Mouse (Mus musculus) neural tube, embryonic 14.5 days (tissue): ENCODE results near the gene Scgb1c1. TPM values are rescaled to one million over a fixed set of nuclear protein-coding genes. Genes with fewer than 3 reads are reported as not detected.

Source experiments
- ATAC-seq: fragments of 200-750 bp; cut with Nextera tagmentation; 2 replicates; pipeline ENCODE4 v1.8.0; 2017; ENCODE audit warnings: low read depth, mild to moderate bottlenecking, moderate TSS enrichment, moderate library complexity
- H3K27ac ChIP-seq: fragments of 300-500 bp; sonication (generic); 2 replicates; pipeline ENCODE4 v1.5.1; 2014; ENCODE audit warnings: low read depth, mild to moderate bottlenecking, control low read depth, low read length, moderate library complexity, mixed read lengths
- H3K27me3 ChIP-seq: fragments of 300-500 bp; sonication (generic); 2 replicates; pipeline ENCODE4 v1.6.1; 2014; ENCODE audit warnings: low read length; ENCODE audit not compliant: control insufficient read depth, insufficient read depth
- H3K36me3 ChIP-seq: fragments of 300-500 bp; sonication (generic); 2 replicates; pipeline ENCODE4 v1.6.1; 2014; ENCODE audit warnings: low read length, mixed read lengths; ENCODE audit not compliant: control insufficient read depth, insufficient read depth
- H3K4me1 ChIP-seq: fragments of 300-500 bp; sonication (generic); 2 replicates; pipeline ENCODE4 v1.6.1; 2014; ENCODE audit warnings: low read length; ENCODE audit not compliant: control insufficient read depth, insufficient read depth
- H3K4me2 ChIP-seq: fragments of 300-500 bp; sonication (generic); 2 replicates; pipeline ENCODE4 v1.6.1; 2014; ENCODE audit warnings: mild to moderate bottlenecking, low read depth, low read length, control low read depth
- H3K4me3 ChIP-seq: fragments of 300-500 bp; sonication (generic); 2 replicates; pipeline ENCODE4 v1.5.1; 2014; ENCODE audit warnings: low read depth, low read length, control low read depth, mixed read lengths
- H3K9ac ChIP-seq: fragments of 300-500 bp; sonication (generic); replicated peaks from 2 replicates; pipeline ENCODE4 v1.6.1; 2014; ENCODE audit warnings: low read depth, mild to moderate bottlenecking, control low read depth, low read length, mixed read lengths
- H3K9me3 ChIP-seq: fragments of 300-500 bp; sonication (generic); 2 replicates; pipeline ENCODE4 v1.6.1; 2016; ENCODE audit warnings: low read length; ENCODE audit not compliant: control insufficient read depth
- WGBS: fragments of 180-500 bp; shearing (Covaris S2); extraction: QIAGEN DNeasy Blood & Tissue Kit; methylation state at CpG from one replicate; pipeline ENCODE4 v1.1.7; 2014; 5-methylcytosine and 5-hydroxymethylcytosine counted together
- polyA plus RNA-seq: library from polyadenylated mRNA; unstranded; fragments of >200 nt; fragmentation: Nextera tagmentation; extraction: Ambion mirVana; gene quantifications from 2 replicates; pipeline ENCODE4 v1.2.1, GENCODE M21; 2014

Scgb1c1 gene
- polyA plus RNA-seq, 1 experiment from 2014 or later: not detected

- Histone ChIP-seq H3K36me3 (no peaks in the 10 kb centered on the region), H3K9me3 (no peaks in the 10 kb centered on the region), H3K27me3 (no peaks in the 10 kb centered on the region), H3K9ac (no peak overlapping the region), H3K4me2 (no peak overlapping the region), H3K4me1 (no peaks in the 10 kb centered on the region), H3K27ac (no peak overlapping the region), H3K4me3 (no peak overlapping the region)
- 89% methylated on average over 9 of the region's 9 CpGs for WGBS
- no peak for ATAC-seq
Observed at GRCm38 (mm10) chr7:140836243-140837115, 8.9 kb upstream of the Scgb1c1 start.

- H3K4me1 ChIP-seq: no peaks in the 10 kb centered on the region
- 72% methylated on average over 5 of the region's 5 CpGs for WGBS
- H3K9ac ChIP-seq: no peak overlapping the region
- no peak overlapping the region for H3K4me3 ChIP-seq
- H3K27me3 ChIP-seq: no peaks in the 10 kb centered on the region
- H3K4me2 ChIP-seq: no peak overlapping the region
- H3K27ac ChIP-seq: no peak overlapping the region
- no peak for ATAC-seq
- no peaks in the 10 kb centered on the region for H3K36me3 ChIP-seq
- no peaks in the 10 kb centered on the region for H3K9me3 ChIP-seq
Observed at GRCm38 (mm10) chr7:140839556-140839955, 5.8 kb upstream of the Scgb1c1 start.

GRCm38 (mm10) chr7:140840750-140841735 is 4.3 kb upstream of the Scgb1c1 start:
- no peak for ATAC-seq
- WGBS: 40% methylated on average over 19 of the region's 19 CpGs
- H3K4me2 ChIP-seq: no peak overlapping the region
- no peaks in the 10 kb centered on the region for H3K27me3 ChIP-seq
- H3K9ac ChIP-seq: no peak overlapping the region
- no peaks in the 10 kb centered on the region for H3K36me3 ChIP-seq
- H3K4me3 ChIP-seq: no peak overlapping the region
- H3K27ac ChIP-seq: no peak overlapping the region
- no peaks in the 10 kb centered on the region for H3K9me3 ChIP-seq
- no peaks in the 10 kb centered on the region for H3K4me1 ChIP-seq

- H3K27me3 ChIP-seq: no peaks in the 10 kb centered on the region
- H3K9ac ChIP-seq: no peak overlapping the region
- ATAC-seq: no peak
Observed at GRCm38 (mm10) chr7:140843806-140844205, 1.5 kb upstream of the Scgb1c1 start.

GRCm38 (mm10) chr7:140845683-140846082 is 336 bp downstream of the Scgb1c1 start:
- Histone ChIP-seq H3K4me3 (no peak overlapping the region), H3K36me3 (no peaks in the 10 kb centered on the region; the same call in 1 of the 2 replicates), H3K4me2 (no peak overlapping the region), H3K27ac (no peak overlapping the region), H3K9me3 (no peaks in the 10 kb centered on the region), H3K27me3 (no peaks in the 10 kb centered on the region), H3K4me1 (no peaks in the 10 kb centered on the region), H3K9ac (no peak overlapping the region)
- ATAC-seq: no peak
- WGBS: 75% methylated on average over 4 of the region's 4 CpGs

More at GRCm38 (mm10) chr7:140843806-140844205, 1.5 kb upstream of the Scgb1c1 start:
- 84% methylated on average over 7 of the region's 7 CpGs for WGBS
- no peak overlapping the region for H3K27ac ChIP-seq
- H3K4me1 ChIP-seq: no peaks in the 10 kb centered on the region
- no peak overlapping the region for H3K4me3 ChIP-seq
- H3K4me2 ChIP-seq: no peak overlapping the region
- no peaks in the 10 kb centered on the region for H3K9me3 ChIP-seq
- H3K36me3 ChIP-seq: no peaks in the 10 kb centered on the region

- no peak overlapping the region for H3K9ac ChIP-seq
- no peak for ATAC-seq
Observed at GRCm38 (mm10) chr7:140846676-140847075, 1.3 kb downstream of the Scgb1c1 start.

GRCm38 (mm10) chr7:140847755-140848580 is 2.6 kb downstream of the Scgb1c1 start, which contains the start of gene Odf3:
Gene Odf3 (plus strand): TSS chr7:140847805.
- WGBS: 68% methylated on average over 11 of the region's 11 CpGs
- Histone ChIP-seq H3K4me2 (no peak within 1 kb of the TSS), H3K9ac (no peak within 1 kb of the TSS), H3K4me1 (no peaks in the 10 kb centered on the region), H3K36me3 (peaks cover 10% of the 10 kb centered on the region; the same call in 1 of the 2 replicates), H3K4me3 (no peak within 1 kb of the TSS), H3K9me3 (no peaks in the 10 kb centered on the region), H3K27me3 (no peaks in the 10 kb centered on the region), H3K27ac (no peak within 1 kb of the TSS)
- ATAC-seq: no peak

More at GRCm38 (mm10) chr7:140846676-140847075, 1.3 kb downstream of the Scgb1c1 start:
- Histone ChIP-seq H3K27ac (no peak overlapping the region), H3K27me3 (no peaks in the 10 kb centered on the region), H3K4me1 (no peaks in the 10 kb centered on the region), H3K36me3 (no peaks in the 10 kb centered on the region; the same call in 1 of the 2 replicates), H3K9me3 (no peaks in the 10 kb centered on the region), H3K4me3 (no peak overlapping the region), H3K4me2 (no peak overlapping the region)
- WGBS: 85% methylated on average over 10 of the region's 10 CpGs

GRCm38 (mm10) chr7:140848591-140848990 is 3.2 kb downstream of the Scgb1c1 start:
- H3K9me3 ChIP-seq: no peaks in the 10 kb centered on the region
- no peaks in the 10 kb centered on the region for H3K27me3 ChIP-seq
- H3K4me3 ChIP-seq: no peak overlapping the region
- no peak overlapping the region for H3K9ac ChIP-seq
- H3K27ac ChIP-seq: no peak overlapping the region
- ATAC-seq: no peak
- H3K4me1 ChIP-seq: no peaks in the 10 kb centered on the region
- 89% methylated on average over 10 of the region's 10 CpGs for WGBS
- peaks cover 17% of the 10 kb centered on the region for H3K36me3 ChIP-seq
- H3K4me2 ChIP-seq: no peak overlapping the region
